Mouse (Mus musculus) testis, adult 2 months (tissue): Measurements from ENCODE around the gene Acvr1. TPM values are rescaled to one million over a fixed set of nuclear protein-coding genes. Genes with fewer than 3 reads are reported as not detected.
A peak's percentile ranks its signal among the peaks of the same experiment; 100 is the strongest.

Source experiments
- H3K27ac ChIP-seq: fragments of 200-500 bp; 2 replicates; pipeline ENCODE4 v1.5.1; 2012; ENCODE audit warnings: low read depth, low read length; ENCODE audit not compliant: control insufficient read depth, insufficient read depth
- H3K27me3 ChIP-seq: fragments of 200-500 bp; 2 replicates; pipeline ENCODE4 v1.6.1; 2012; ENCODE audit warnings: mild to moderate bottlenecking, low read length, moderate library complexity; ENCODE audit not compliant: control insufficient read depth, insufficient read depth
- H3K36me3 ChIP-seq: fragments of 200-500 bp; 2 replicates; pipeline ENCODE4 v1.6.1; 2012; ENCODE audit warnings: mild to moderate bottlenecking, low read length; ENCODE audit not compliant: control insufficient read depth, insufficient read depth
- H3K4me1 ChIP-seq: fragments of 200-500 bp; 2 replicates; pipeline ENCODE4 v1.6.1; 2012; ENCODE audit warnings: low read length; ENCODE audit not compliant: control insufficient read depth, insufficient read depth
- H3K4me3 ChIP-seq: fragments of 200-500 bp; 2 replicates; pipeline ENCODE4 v1.5.1; 2012; ENCODE audit warnings: low read depth, mild to moderate bottlenecking, low read length, moderate library complexity, mixed read lengths; ENCODE audit not compliant: control insufficient read depth
- CTCF ChIP-seq: fragments of 200-500 bp; IDR thresholded peaks from 2 replicates; pipeline ENCODE4 v1.5.1; 2012; ENCODE audit warnings: low read depth, mild to moderate bottlenecking, inconsistent platforms, low read length, moderate library complexity; ENCODE audit not compliant: control insufficient read depth, insufficient read depth, insufficient replicate concordance
- POLR2A ChIP-seq: fragments of 200-500 bp; IDR thresholded peaks from 2 replicates; pipeline ENCODE4 v1.6.1; 2012; ENCODE audit warnings: low read depth, mild to moderate bottlenecking, inconsistent platforms, low read length, moderate library complexity; ENCODE audit not compliant: control insufficient read depth
- polyA plus RNA-seq: library from polyadenylated mRNA; depleted of rRNA; stranded (reverse); fragments of >200 nt; gene quantifications from 2 replicates; pipeline ENCODE4 v1.2.3, GENCODE M21; 2012; rRNA removed

The Acvr1 gene
- polyA plus RNA-seq, 1 experiment: 2.0 TPM

DNA sequence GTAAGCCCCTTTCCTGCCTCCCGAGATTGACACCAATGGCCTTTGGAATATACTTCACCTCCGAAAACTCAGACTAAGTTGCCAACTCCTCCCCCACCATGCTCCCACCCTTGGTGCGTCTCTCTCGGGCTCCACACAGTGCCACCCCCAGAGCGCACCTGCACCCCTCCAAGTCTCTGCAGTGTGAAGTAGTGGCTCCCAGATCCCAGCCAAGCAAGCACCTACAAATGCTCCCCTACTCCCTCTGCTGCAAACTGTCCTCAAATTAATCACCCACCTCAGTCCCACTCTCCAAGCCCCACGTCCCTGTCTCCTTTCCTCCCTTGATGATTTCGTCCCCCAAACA lies 209.9 kb downstream of the Acvr1 start:
- TF ChIP-seq POLR2A (no peak), CTCF (no peak)
- H3K27ac ChIP-seq: no peak overlapping the region
- peaks cover 8% of the 10 kb centered on the region for H3K4me1 ChIP-seq
- H3K36me3 ChIP-seq: no peaks in the 10 kb centered on the region
- peak overlapping the region; percentile 53 for H3K4me3 ChIP-seq
- H3K27me3 ChIP-seq: no peaks in the 10 kb centered on the region

DNA sequence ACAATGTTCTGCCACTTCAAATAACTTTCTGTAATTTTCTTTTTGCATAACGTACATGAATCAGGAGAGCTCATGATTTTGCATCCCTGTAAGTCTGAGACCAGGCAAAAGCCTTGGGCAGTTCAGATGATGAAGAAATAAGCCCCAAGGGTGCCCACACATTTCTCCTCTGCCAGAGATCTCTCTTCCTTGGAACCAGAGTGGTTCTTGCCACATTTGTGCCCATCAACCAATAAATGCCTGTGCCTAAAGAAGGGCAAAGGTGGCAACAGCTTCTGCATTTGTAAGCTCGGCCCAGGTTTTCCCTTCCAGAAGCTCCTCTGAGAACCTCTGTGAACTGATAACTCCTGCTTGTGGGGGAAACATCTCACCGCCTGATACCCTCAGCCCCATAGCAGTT lies 212.6 kb downstream of the Acvr1 start:
- TF ChIP-seq CTCF (no peak), POLR2A (no peak)
- H3K4me1 ChIP-seq: peaks cover 8% of the 10 kb centered on the region
- no peak overlapping the region for H3K4me3 ChIP-seq
- no peaks in the 10 kb centered on the region for H3K36me3 ChIP-seq
- no peaks in the 10 kb centered on the region for H3K27me3 ChIP-seq
- no peak overlapping the region for H3K27ac ChIP-seq

DNA sequence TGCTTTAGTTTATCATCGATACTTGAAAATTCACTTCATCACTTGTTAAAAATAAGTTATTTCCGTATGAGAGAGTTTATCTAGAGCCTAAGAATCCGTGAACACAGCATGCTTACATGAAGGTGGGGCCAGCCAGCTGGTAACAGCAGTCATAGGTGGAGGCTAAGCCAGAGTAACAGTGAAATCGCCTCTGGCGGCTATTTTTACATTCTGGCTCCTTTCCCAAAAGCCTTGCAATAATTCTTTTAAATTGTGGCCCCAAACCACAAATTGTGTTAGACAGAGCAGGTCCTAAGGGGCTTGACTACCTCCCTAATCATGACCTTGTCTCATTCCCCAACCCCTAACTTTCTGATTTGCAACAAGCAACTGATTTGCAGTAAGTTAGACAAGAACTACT lies 214.1 kb downstream of the Acvr1 start:
- Histone ChIP-seq H3K27ac (no peak overlapping the region), H3K27me3 (no peaks in the 10 kb centered on the region), H3K36me3 (no peaks in the 10 kb centered on the region), H3K4me1 (peaks cover 8% of the 10 kb centered on the region), H3K4me3 (no peak overlapping the region)
- no peak for TF ChIP-seq POLR2A
- no peak for TF ChIP-seq CTCF

DNA sequence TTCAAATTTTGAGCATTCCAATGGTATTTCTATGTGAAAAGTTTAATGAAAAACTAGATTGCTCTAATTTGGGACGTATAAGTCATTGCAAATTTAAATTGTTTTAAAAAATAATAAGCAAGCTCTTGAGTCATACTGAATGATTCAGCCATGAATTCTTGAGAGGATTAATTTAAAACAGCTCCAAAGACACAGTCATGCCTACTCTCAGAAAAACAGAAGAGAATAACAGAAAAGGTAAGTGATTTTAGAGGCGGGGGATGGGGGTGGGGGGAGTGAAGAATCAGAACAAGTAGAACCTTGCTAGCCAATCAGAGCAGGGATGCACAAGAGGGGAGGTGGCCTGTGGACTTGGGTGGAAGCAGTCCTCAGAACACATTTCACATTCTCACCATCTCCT lies 216.3 kb downstream of the Acvr1 start:
- Histone ChIP-seq H3K27me3 (no peaks in the 10 kb centered on the region), H3K36me3 (no peaks in the 10 kb centered on the region), H3K4me3 (no peak overlapping the region), H3K27ac (no peak overlapping the region), H3K4me1 (no peaks in the 10 kb centered on the region)
- no peak for TF ChIP-seq POLR2A
- no peak for TF ChIP-seq CTCF

Other genes with a start within 250 kb of the Acvr1 start
- 0.48 and 1.4 TPM in 2 replicates for gene Acvr1c, start 209.3 kb downstream of the Acvr1 start, polyA plus RNA-seq
- 0.15 TPM in 1 of 2 replicates, not detected in the other for gene Gm17409, start 97.0 kb downstream of the Acvr1 start, polyA plus RNA-seq
- 6.6 and 7.0 TPM in 2 replicates for gene Upp2, start 141 bp upstream of the Acvr1 start, polyA plus RNA-seq